Mouse (Mus musculus) regulatory T cell (primary cell): ENCODE measurements at regions not wholly inside any gene's neighbourhood (a gene's known extent, or its start where the extent isn't known, plus 50 kb on each side); places are given as distances from the start of the nearest gene placed in this dataset.

Experiments used
- in situ Hi-C: fragments of 300-600 bp; cut with MboI, MseI; formaldehyde crosslinking; loops from one replicate; pipeline ENCODE4 v1.15.1; 2025; ENCODE audit warnings: high pct_unique_total_duplicates

DNA sequence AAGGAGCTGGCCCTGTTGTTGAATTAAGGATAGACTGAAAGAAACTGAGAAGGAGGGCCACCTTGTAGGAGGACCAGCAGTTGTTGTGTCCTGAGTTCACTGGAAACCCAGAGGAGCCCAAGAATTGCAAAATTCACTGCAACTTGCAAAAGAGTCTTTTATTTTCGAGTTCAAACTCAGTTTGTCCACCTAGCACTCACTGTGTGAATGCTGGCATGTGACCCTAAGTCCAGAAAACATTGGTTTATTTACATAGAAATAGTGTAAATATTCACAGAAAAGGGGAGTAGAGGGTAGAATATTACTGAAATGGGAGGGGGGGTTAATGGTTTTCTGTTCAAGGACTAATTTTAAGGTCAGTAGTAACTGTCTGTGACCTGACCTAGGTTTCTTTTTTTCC is 394.7 kb downstream of the 4933405O20Rik start:
- in situ Hi-C loops = loop anchor here (5.0 kb wide), 1 partner anchor 36 kb away; no protein-coding TSS in a partner anchor

DNA sequence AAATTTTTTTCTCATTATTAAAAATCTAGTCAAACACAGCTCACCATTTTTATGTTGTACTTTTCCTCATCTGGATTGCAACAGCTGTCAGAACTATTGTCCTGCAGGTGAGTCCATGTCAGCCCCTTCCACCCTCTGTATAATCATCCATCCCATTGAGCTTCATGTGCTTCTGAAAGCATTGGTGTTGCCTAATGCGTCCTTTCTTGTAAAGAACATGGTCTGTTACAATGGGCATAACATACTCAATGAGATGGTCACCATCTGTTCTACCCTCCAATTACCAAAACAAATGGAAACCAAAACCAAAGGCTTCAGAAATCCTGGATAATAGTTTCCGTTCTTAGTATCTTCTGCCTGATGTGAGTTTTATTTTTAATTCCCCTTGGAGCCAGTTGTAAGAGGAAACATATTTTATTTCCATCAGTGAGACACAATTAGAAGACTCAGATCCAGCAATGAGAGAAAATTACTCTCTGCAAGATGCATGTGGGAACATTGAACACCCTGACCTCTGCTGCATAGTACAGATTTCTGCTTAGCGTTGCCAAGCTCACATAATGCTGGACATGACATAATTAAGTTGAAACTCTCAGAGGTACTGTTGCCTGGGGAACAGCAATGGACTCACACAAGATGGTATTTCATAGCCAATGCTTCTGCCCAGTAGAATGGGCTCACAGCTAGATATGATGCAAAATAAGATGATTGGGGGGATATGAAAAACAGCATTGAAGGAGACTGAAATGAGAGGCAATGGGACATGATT is 443.1 kb downstream of the 4933405O20Rik start:
- in situ Hi-C loops = no loop called here

DNA sequence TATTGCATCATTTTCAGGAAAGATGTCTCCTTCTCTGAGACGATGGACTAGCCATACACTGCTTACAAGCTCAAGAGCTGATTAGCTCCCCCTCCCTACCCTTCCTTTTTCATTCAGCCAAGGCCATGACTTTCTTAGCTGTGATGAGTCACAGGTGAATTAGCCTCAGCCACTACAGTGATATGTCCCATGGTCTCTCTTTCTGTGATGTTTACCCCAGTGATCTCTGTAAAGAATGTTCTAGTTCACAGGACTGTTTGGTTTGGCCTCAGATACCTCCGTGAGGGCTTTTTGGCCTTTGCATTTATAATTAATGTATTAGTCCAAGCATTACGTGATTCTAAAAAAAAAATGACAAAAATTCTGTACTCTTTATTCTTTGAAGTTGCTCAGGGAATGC is 452.5 kb downstream of the 4933405O20Rik start:
- in situ Hi-C loops = no loop called here

DNA sequence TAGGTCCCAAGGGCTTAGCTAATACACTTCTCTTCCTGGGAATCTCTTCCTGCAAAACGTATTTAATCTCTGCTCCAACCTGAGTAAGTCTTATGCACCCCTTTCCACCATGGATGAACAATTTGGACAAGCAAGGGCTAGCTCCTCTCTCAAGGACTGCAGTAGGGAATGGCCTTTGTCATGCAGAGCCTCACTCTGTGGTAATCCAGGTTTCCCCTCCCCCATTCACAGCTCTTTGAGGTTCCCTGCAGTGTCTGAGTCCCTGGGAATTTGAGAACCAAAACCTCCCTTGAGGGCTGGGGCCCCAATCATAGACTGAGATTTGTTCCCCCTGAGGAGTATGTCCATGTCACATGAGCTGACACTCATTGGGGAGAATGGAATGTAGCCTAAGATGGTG is 442.5 kb upstream of the Ano5 start:
- in situ Hi-C loops = no loop called here

GRCm38 (mm10) chr7:51093774-51094173 is 417.1 kb upstream of the Ano5 start:
- in situ Hi-C loops = no loop called here

- in situ Hi-C loops = no loop called here
Measured at GRCm38 (mm10) chr7:51101166-51101565, 409.7 kb upstream of the Ano5 start.

- in situ Hi-C loops = no loop called here
Measured at GRCm38 (mm10) chr7:51140796-51141195, 370.0 kb upstream of the Ano5 start.

DNA sequence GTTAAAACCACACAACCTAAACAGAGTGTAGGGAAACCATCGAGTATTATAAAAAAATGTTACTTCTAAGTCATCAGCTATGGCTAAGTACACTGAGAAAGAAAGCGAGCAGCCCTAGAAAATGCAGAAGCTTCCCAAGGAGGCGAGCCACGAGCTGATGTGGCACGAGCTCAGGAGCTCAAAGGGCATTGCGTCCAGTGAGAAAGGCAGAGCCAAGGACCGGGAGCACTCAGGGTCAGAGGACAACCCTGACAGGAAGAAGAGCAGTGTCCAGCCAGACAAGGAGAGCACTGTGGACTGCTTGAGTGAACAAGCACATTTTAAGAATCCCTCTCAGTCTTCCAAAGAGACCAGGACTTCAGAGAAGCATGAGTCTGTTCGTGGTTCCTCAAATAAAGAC is 335.6 kb upstream of the Ano5 start:
- in situ Hi-C loops = no loop called here

- in situ Hi-C loops = no loop called here
Measured at GRCm38 (mm10) chr7:51215487-51216232, 295.2 kb upstream of the Ano5 start.

DNA sequence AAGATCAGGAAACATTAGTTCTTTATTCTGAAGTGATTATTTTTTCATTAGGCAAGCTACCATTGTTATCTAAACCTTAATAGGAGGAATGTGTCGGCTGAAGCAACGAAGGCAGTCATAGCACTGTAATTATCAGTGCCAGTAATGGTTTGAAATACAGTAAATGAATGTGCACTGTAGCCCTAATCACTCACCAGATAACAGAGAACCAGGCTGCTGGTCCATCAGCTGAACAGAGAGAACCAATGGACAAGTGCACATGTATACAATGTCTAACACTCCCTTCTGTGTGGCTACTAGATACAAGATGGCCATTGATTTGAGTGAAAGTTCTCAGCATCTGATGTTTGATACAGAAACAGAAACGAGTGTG is 294.6 kb upstream of the Ano5 start:
- in situ Hi-C loops = no loop called here

DNA sequence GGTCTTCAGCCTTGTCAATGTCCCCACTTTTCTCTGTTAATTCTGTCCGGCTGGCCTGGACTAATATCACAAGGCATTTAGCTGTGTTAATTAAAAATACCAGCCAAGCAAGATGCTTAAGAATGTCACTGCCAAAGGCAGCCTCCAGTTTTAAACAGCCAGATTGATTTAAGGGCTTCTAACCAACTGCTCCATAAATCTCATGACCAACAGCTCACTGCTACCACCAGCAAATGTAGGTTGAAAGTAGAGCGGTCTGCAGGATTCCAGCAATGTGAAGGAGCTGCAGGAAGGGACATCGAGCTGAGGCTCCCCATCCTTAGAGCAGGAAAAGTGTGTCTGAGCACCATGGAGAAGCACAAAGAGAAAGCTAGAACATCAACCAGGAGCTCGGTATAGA is 289.5 kb upstream of the Ano5 start:
- in situ Hi-C loops = no loop called here

- in situ Hi-C loops = no loop called here
Measured at GRCm38 (mm10) chr7:51221806-51222205, 289.0 kb upstream of the Ano5 start.

GRCm38 (mm10) chr7:51227136-51227535 is 283.7 kb upstream of the Ano5 start:
- in situ Hi-C loops = no loop called here

GRCm38 (mm10) chr7:51234616-51235015 is 276.2 kb upstream of the Ano5 start:
- in situ Hi-C loops = no loop called here

- in situ Hi-C loops = no loop called here
Measured at GRCm38 (mm10) chr7:51247695-51248094, 263.1 kb upstream of the Ano5 start.

DNA sequence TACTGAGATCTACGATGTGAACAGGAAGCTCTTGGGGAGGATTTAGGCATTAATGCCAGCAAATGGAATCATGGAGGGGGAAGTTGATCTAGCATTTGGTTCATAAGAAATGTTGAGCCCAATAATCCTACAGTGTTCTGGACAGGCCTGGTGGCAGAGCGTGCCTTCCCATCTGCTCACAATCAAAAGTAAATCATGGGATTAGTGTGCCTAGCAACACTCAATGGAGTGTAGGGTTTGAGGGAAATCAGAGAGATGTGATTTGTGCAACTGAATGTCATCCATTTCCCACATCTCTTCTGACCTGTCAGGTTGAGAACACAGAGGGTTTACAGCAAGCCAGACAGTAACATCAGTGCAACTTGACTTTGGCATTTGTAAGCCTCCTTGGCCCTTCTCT is 256.4 kb upstream of the Ano5 start:
- in situ Hi-C loops = loop anchor here (25.0 kb wide), 1 partner anchor 867 kb away; no protein-coding TSS in a partner anchor

GRCm38 (mm10) chr7:51259160-51259831 is 251.5 kb upstream of the Ano5 start:
- in situ Hi-C loops = loop anchor here (25.0 kb wide), 1 partner anchor 872 kb away; no protein-coding TSS in a partner anchor

DNA sequence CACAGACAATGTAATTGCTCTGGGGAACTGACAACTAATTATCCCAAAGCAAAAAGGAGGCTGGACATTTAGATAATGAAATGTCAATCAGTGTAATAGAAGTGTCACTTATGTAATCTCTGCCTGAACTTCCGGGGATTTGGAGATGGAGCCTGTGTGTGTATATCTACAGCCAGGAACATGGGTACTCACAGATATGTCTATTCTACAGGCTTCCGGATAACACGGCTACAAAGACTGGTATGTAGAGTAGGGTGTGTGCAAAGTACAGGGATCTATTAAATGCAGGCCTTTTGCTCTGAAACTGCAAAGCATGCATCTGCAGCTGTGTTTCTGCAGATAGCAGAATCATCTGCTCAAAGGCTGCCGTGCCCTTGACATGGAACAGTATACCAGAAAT is 246.7 kb upstream of the Ano5 start:
- in situ Hi-C loops = loop anchor here (25.0 kb wide), 1 partner anchor 877 kb away; no protein-coding TSS in a partner anchor

DNA sequence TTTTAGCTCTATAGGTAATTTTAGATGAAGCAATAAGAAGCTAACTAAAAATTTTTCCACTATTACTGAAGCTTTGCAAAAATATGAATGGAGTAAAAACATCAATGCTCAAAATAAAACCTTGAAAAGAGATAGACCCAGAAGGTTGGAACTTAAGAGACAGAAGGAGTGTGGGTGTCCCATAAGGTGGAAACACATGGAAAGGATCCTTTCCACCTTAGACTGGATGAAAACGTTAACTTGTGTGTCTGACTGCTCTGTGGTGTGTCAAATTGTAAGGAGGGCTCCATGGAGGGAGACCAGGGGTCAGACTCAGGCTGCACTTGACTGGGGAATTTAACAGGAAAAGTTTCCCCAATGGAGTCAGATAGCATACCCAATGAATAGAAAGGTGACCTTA is 244.9 kb upstream of the Ano5 start:
- in situ Hi-C loops = loop anchor here (25.0 kb wide), 1 partner anchor 879 kb away; no protein-coding TSS in a partner anchor

DNA sequence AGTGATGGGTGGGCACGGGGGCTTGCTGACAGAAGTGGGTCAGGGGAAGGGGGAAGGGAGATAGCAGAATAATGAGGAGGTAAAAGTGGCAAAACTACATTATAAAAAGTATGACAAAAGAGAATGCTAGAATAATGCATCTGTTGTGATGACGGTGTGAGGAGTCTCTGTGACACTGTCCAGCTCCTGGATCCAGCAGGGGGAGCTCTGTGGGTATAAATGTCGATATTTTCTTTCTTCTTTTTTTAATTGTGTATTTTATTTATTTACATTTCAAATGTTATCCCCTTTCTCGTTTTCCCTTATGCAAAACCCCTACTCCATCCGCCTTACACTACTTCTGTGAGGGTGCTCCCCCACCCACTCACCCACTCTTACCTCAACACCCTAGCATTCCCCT is 243.9 kb upstream of the Ano5 start:
- in situ Hi-C loops = loop anchor here (25.0 kb wide), 1 partner anchor 880 kb away; no protein-coding TSS in a partner anchor

GRCm38 (mm10) chr7:51268743-51269142 is 242.1 kb upstream of the Ano5 start:
- in situ Hi-C loops = loop anchor here (25.0 kb wide), 1 partner anchor 881 kb away; no protein-coding TSS in a partner anchor

- in situ Hi-C loops = loop anchor here (25.0 kb wide), 1 partner anchor 883 kb away; no protein-coding TSS in a partner anchor
Measured at GRCm38 (mm10) chr7:51270531-51271090, 240.2 kb upstream of the Ano5 start.
